Mouse (Mus musculus) lung, embryonic 15.5 days (tissue): Measurements from ENCODE around the gene Pip5kl1. TPM values are rescaled to one million over a fixed set of nuclear protein-coding genes. Genes with fewer than 3 reads are reported as not detected.

ENCODE experiments used
- ATAC-seq: fragments of 200-750 bp; cut with Nextera tagmentation; 2 replicates; pipeline ENCODE4 v1.8.0; 2017; ENCODE audit warnings: moderate number of reproducible peaks, borderline replicate concordance; ENCODE audit not compliant: low FRiP score, low TSS enrichment; ENCODE audit errors: extremely low read depth
- H3K27ac ChIP-seq: fragments of 300-500 bp; sonication (generic); 2 replicates; pipeline ENCODE4 v1.5.1; 2015; ENCODE audit warnings: moderate library complexity, mild to moderate bottlenecking, inconsistent platforms
- H3K27me3 ChIP-seq: fragments of 300-500 bp; sonication (generic); 2 replicates; pipeline ENCODE4 v1.6.1; 2015; ENCODE audit warnings: inconsistent platforms
- H3K36me3 ChIP-seq: fragments of 300-500 bp; sonication (generic); 2 replicates; pipeline ENCODE4 v1.6.1; 2015; ENCODE audit warnings: inconsistent platforms
- H3K4me1 ChIP-seq: fragments of 300-500 bp; sonication (generic); 2 replicates; pipeline ENCODE4 v1.6.1; 2015; ENCODE audit warnings: inconsistent platforms
- H3K4me2 ChIP-seq: fragments of 300-500 bp; sonication (generic); 2 replicates; pipeline ENCODE4 v1.6.1; 2015; ENCODE audit warnings: inconsistent platforms, mild to moderate bottlenecking, moderate library complexity
- H3K4me3 ChIP-seq: fragments of 300-500 bp; sonication (generic); 2 replicates; pipeline ENCODE4 v1.5.1; 2015; ENCODE audit warnings: mild to moderate bottlenecking, inconsistent platforms
- H3K9ac ChIP-seq: fragments of 300-500 bp; sonication (generic); 2 replicates; pipeline ENCODE4 v1.6.1; 2015; ENCODE audit warnings: inconsistent platforms
- H3K9me3 ChIP-seq: fragments of 300-500 bp; sonication (generic); 2 replicates; pipeline ENCODE4 v1.6.1; 2016; ENCODE audit warnings: inconsistent platforms
- WGBS: fragments of 180-500 bp; shearing (Covaris S2); methylation state at CpG from one replicate; pipeline ENCODE4 v1.1.7; 2015; 5-methylcytosine and 5-hydroxymethylcytosine counted together
- polyA plus RNA-seq: library from polyadenylated mRNA; unstranded; fragments of >200 nt; fragmentation: Nextera tagmentation; extraction: Ambion mirVana; gene quantifications from 2 replicates; pipeline ENCODE4 v1.2.1, GENCODE M21; 2015

Pip5kl1 gene
- polyA plus RNA-seq, 1 experiment from 2014 or later, result 0.30 TPM

DNA sequence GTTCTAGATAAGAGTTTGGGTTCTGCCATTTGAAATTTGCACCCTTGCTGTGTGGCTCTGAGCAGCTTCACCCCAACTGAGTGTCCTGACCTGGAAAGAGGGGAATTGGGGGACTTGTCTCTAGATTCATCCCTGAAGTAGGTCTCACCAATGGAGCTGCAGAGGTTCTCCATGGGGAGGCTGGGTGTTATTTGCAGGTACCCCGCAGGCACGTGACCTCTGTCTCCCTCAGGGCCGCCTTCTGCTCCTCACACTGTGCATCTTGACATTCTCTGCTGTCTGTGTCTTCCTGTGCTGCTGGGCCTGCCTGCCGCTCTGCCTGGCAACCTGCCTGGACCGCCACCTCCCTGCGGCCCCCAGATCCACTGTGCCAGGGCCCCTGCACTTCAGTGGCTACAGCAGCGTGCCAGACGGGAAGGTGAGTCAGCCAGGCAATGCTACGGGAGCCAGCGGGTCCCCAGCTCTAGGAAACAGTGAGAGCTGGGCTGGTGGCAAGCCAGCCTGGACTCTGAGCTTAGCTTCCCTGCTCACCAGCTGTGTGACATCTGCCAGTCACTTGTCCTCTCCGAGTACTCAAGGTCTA, 14.7 kb downstream of the Pip5kl1 start:
- Histone ChIP-seq H3K27me3 (no peaks in the 10 kb centered on the region), H3K4me3 (no peak overlapping the region), H3K4me1 (peaks cover 36% of the 10 kb centered on the region), H3K4me2 (peak overlapping the region; percentile 14; the same call in 1 of the 2 replicates), H3K27ac (no peak overlapping the region), H3K9ac (no peak overlapping the region), H3K36me3 (no peaks in the 10 kb centered on the region), H3K9me3 (no peaks in the 10 kb centered on the region)
- no peak for ATAC-seq
- WGBS, result 51% methylated on average over 11 of the region's 11 CpGs

GRCm38 (mm10) chr2:32590224-32590623, 15.6 kb downstream of the Pip5kl1 start:
- Histone ChIP-seq H3K4me1 (peaks cover 36% of the 10 kb centered on the region), H3K27me3 (no peaks in the 10 kb centered on the region), H3K4me3 (no peak overlapping the region), H3K36me3 (no peaks in the 10 kb centered on the region; the same call in 1 of the 2 replicates), H3K9ac (no peak overlapping the region), H3K27ac (no peak overlapping the region), H3K4me2 (no peak overlapping the region), H3K9me3 (no peaks in the 10 kb centered on the region)
- 66% methylated on average over 10 of the region's 10 CpGs for WGBS
- ATAC-seq, result no peak

DNA sequence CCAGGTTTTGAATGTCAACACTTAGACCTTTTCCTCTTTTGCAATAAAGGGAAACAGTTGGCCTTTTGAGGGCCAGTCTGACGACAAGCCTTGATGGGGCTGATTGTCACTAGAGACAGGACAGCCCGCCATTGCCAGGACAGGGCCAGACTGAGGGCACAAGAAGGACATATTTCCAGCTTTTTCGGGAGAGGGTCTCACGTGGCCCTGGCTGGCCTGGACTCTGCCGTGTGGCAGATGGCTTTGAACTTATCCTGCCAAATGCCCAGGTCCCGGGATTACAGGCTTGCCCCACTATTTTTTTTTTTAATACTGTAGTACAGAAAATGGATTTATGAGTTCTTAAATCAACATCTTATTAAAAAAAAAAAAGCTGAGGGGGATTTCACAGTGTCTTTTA, 16.7 kb downstream of the Pip5kl1 start:
- peaks cover 36% of the 10 kb centered on the region for H3K4me1 ChIP-seq
- no peak overlapping the region for H3K4me2 ChIP-seq
- no peaks in the 10 kb centered on the region; the same call in 1 of the 2 replicates for H3K36me3 ChIP-seq
- 58% methylated on average over 6 of the region's 6 CpGs for WGBS
- H3K27me3 ChIP-seq, result no peaks in the 10 kb centered on the region
- no peak overlapping the region for H3K4me3 ChIP-seq
- no peak overlapping the region for H3K9ac ChIP-seq
- no peak for ATAC-seq
- H3K9me3 ChIP-seq, result no peaks in the 10 kb centered on the region
- no peak overlapping the region for H3K27ac ChIP-seq

DNA sequence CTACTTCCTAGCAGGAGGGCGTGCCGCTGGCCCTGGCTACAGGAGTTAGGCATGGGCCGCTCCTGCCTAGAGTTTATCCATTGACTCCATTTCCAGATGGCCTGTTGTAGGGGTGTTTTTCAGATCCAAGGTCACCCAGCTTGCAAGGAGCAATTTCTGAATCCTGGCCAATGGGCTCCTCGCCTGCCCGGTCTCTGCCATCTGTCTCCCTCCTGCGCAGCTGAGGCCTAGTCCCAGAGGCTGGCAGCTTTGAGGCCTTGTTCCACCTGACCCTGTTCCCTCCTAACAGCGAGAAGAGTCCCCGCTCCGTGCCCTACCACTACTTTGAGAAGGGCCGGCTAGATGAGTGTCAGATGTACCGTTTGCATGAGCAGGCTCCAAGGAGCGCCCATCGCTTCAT, 22.1 kb downstream of the Pip5kl1 start:
- H3K27me3 ChIP-seq, result no peaks in the 10 kb centered on the region
- peaks cover 14% of the 10 kb centered on the region for H3K4me1 ChIP-seq
- WGBS, result 93% methylated on average over 13 of the region's 13 CpGs
- ATAC-seq, result no peak
- H3K27ac ChIP-seq, result no peak overlapping the region
- H3K9me3 ChIP-seq, result no peaks in the 10 kb centered on the region
- no peak overlapping the region for H3K9ac ChIP-seq
- no peak overlapping the region for H3K4me2 ChIP-seq
- H3K36me3 ChIP-seq, result no peaks in the 10 kb centered on the region; the same call in 1 of the 2 replicates
- no peak overlapping the region for H3K4me3 ChIP-seq

DNA sequence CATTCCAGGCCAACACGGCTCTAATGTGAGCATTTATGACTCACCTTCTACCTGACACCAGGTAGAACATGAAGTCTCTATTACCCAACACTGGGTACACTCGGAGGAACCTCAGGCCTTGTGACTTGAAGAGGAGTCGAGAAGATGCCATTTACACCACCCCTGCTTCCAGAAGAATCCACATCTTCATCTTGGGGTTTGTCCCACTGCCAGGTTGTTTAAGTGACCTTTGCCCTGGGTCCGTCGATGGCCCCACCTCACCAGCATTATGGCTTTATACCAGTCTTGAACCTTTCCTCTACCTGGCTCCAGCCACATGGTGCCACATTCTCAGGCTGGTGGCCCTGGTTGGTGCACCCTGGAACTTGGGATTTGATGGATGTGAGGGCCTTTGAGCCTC, 22.7 kb downstream of the Pip5kl1 start:
- Histone ChIP-seq H3K9me3 (no peaks in the 10 kb centered on the region), H3K9ac (no peak overlapping the region), H3K4me3 (no peak overlapping the region), H3K36me3 (no peaks in the 10 kb centered on the region; the same call in 1 of the 2 replicates), H3K4me2 (no peak overlapping the region), H3K27me3 (no peaks in the 10 kb centered on the region), H3K27ac (no peak overlapping the region), H3K4me1 (peaks cover 19% of the 10 kb centered on the region)
- no peak for ATAC-seq
- WGBS, result 84% methylated on average over 5 of the region's 5 CpGs

GRCm38 (mm10) chr2:32597699-32598098, 23.1 kb downstream of the Pip5kl1 start:
- Histone ChIP-seq H3K4me2 (no peak overlapping the region), H3K4me3 (no peak overlapping the region), H3K27ac (no peak overlapping the region), H3K9ac (no peak overlapping the region), H3K9me3 (no peaks in the 10 kb centered on the region), H3K4me1 (peaks cover 20% of the 10 kb centered on the region), H3K36me3 (no peaks in the 10 kb centered on the region; the same call in 1 of the 2 replicates), H3K27me3 (no peaks in the 10 kb centered on the region)
- no peak for ATAC-seq
- WGBS, result 90% methylated on average over 5 of the region's 5 CpGs

DNA sequence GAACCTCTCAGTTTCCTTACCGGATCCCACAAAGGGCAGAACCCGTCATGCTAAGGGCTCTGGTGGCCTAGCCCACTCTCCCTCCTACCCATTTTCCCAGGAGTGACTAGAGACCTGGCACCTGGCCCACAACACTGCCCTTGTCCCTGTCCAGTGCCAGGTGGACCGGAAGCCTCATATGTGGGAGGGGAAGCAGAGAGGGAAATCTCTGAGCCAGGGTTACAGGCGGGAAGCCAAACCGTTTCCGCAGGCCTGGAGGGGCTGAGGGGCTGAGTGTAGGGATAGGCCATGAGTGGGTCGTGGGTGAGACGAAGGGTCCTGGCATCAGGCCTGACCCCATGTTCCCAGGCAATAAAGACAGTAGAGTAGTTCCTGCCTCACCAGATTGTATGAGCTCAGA, 23.9 kb downstream of the Pip5kl1 start:
- 77% methylated on average over 8 of the region's 8 CpGs for WGBS
- ATAC-seq, result no peak

GRCm38 (mm10) chr2:32599409-32599808, 24.8 kb downstream of the Pip5kl1 start, which contains the start of gene St6galnac6:
TSS of gene St6galnac6 (plus strand) at chr2:32599709.
- no peak within 1 kb of the TSS for H3K27ac ChIP-seq
- no peak within 1 kb of the TSS for H3K4me3 ChIP-seq
- no peak within 1 kb of the TSS for H3K9ac ChIP-seq
- no peak within 1 kb of the TSS for H3K4me2 ChIP-seq
- H3K4me1 ChIP-seq, result peaks cover 15% of the 10 kb centered on the region
- ATAC-seq, result no peak
- WGBS, result 87% methylated on average over 3 of the region's 3 CpGs
- H3K36me3 ChIP-seq, result no peaks in the 10 kb centered on the region; the same call in 1 of the 2 replicates
- no peaks in the 10 kb centered on the region for H3K9me3 ChIP-seq
- no peaks in the 10 kb centered on the region for H3K27me3 ChIP-seq

More for the DNA sequence above, 23.9 kb downstream of the Pip5kl1 start:
- Histone ChIP-seq H3K27me3 (no peaks in the 10 kb centered on the region), H3K4me1 (peaks cover 15% of the 10 kb centered on the region), H3K4me2 (no peak overlapping the region), H3K9ac (no peak overlapping the region), H3K27ac (no peak overlapping the region), H3K4me3 (no peak overlapping the region), H3K9me3 (no peaks in the 10 kb centered on the region), H3K36me3 (no peaks in the 10 kb centered on the region; the same call in 1 of the 2 replicates)

DNA sequence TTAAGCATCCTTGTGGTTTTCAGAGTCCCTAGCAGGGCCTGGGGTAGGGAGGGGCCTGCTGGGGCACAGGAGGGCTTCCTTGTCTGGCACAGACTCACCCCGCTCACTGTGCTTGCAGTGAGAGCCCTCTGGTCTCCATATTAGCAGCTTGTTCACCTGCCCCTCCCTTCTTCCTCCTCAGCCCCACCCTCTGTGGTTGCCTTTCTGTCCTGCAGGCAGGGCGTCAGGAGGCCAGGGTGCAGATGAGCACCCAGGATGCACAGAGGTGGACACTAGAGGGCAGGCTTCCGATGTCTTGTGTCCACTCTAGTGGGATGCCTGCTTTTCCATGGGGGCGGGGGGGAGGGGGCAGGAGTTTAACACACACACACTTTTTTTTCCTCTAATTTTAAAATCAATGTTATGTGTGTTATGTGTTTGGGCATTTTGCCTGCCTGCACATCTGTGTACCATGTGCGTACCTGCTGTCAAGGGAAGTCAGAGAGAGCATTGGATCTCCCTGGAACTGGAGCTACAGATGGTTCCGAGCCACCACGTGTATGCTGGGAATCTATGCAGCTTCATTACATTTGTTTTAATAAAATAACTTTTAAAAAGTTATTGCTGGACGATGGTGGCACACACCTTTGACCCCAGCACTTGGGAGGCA, 26.9 kb downstream of the Pip5kl1 start:
- Histone ChIP-seq H3K4me3 (no peak overlapping the region), H3K9me3 (no peaks in the 10 kb centered on the region), H3K4me1 (peaks cover 17% of the 10 kb centered on the region), H3K36me3 (no peaks in the 10 kb centered on the region), H3K4me2 (no peak overlapping the region), H3K27ac (peak overlapping the region; percentile 80; the same call in 1 of the 2 replicates), H3K9ac (no peak overlapping the region), H3K27me3 (no peaks in the 10 kb centered on the region)
- peak; percentile 37; the same call in 1 of the 2 replicates for ATAC-seq
- WGBS, result 45% methylated on average over 8 of the region's 8 CpGs

- Histone ChIP-seq H3K27ac (peak overlapping the region; percentile 80), H3K36me3 (no peaks in the 10 kb centered on the region), H3K4me3 (peak overlapping the region; percentile 43), H3K27me3 (no peaks in the 10 kb centered on the region), H3K9ac (0 out of 2 replicates have a peak overlapping the region, but pooled peaks have one; percentile 22), H3K9me3 (no peaks in the 10 kb centered on the region), H3K4me1 (peaks cover 24% of the 10 kb centered on the region), H3K4me2 (peak overlapping the region; percentile 62)
- peak; percentile 67 for ATAC-seq
- WGBS, result under 1% methylated on average over 11 of the region's 11 CpGs
These were observed 28.0 kb downstream of the Pip5kl1 start for GRCm38 (mm10) chr2:32602600-32603054.

GRCm38 (mm10) chr2:32604631-32605030, 30.0 kb downstream of the Pip5kl1 start:
- Histone ChIP-seq H3K27ac (no peak overlapping the region), H3K36me3 (no peaks in the 10 kb centered on the region), H3K4me1 (peaks cover 40% of the 10 kb centered on the region), H3K9me3 (no peaks in the 10 kb centered on the region), H3K4me2 (no peak overlapping the region), H3K27me3 (no peaks in the 10 kb centered on the region), H3K4me3 (no peak overlapping the region), H3K9ac (no peak overlapping the region)
- WGBS, result 43% methylated on average over 10 of the region's 10 CpGs
- ATAC-seq, result no peak
